Comparison of ENCODE assay signal across 8 mouse cellular contexts in genomic region chr4:126105131-126105783, GRCm38 (mm10). TPM values are rescaled to one million over a fixed set of nuclear protein-coding genes. Genes with fewer than 3 reads are reported as not detected.
DNase-seq lines count a peak whose midpoint lies in the region; ATAC-seq and TF ChIP-seq lines count a peak whose summit lies in the region.

No protein-coding gene starts in this region.

- H3K4me2 ChIP-seq in intestine, postnatal 0 days (replicated peaks; ENCODE audit: low read depth), result peak overlapping the region; percentile 71
- peak overlapping the region; percentile 92 for H3K4me2 ChIP-seq in neural tube, embryonic 14.5 days (ENCODE audit: low read depth, low read length)

- TF ChIP-seq CTCF in layer of hippocampus, adult 2 months (conservative IDR thresholded peaks at IDR 0.05), result no peak
- TF ChIP-seq CTCF in intestine, postnatal 0 days (IDR thresholded peaks at IDR 0.05; ENCODE audit: low read depth), result no peak

- no peak for ATAC-seq in intestine, postnatal 0 days
- no peak for ATAC-seq in neural tube, embryonic 14.5 days (ENCODE audit: low read depth)
- ATAC-seq in CD4-positive, CD25-positive, alpha-beta regulatory T cell, adult 4 months, result no peak

- H3K9ac ChIP-seq in intestine, postnatal 0 days (ENCODE audit: low read depth, low read length), result no peak overlapping the region
- no peak overlapping the region for H3K9ac ChIP-seq in neural tube, embryonic 14.5 days (replicated peaks; ENCODE audit: low read depth, low read length)

- H3K27me3 ChIP-seq in forebrain, embryonic 10.5 days (ENCODE audit: poor library complexity, severe bottlenecking), result no peaks in the 10 kb centered on the region
- no peaks in the 10 kb centered on the region for H3K27me3 ChIP-seq in intestine, postnatal 0 days (replicated peaks; ENCODE audit: control insufficient read depth, insufficient read depth, low read length)
- no peaks in the 10 kb centered on the region for H3K27me3 ChIP-seq in neural tube, embryonic 14.5 days (ENCODE audit: control insufficient read depth, insufficient read depth, low read length)

- WGBS in forebrain, embryonic 10.5 days, result 62% methylated on average over 7 of the region's 7 CpGs
- 64% methylated on average over 7 of the region's 7 CpGs for WGBS in intestine, postnatal 0 days
- WGBS in neural tube, embryonic 14.5 days, result 52% methylated on average over 7 of the region's 7 CpGs

- peak overlapping the region; percentile 97 for H3K27ac ChIP-seq in layer of hippocampus, adult 2 months
- no peak overlapping the region for H3K27ac ChIP-seq in forebrain, embryonic 10.5 days
- H3K27ac ChIP-seq in intestine, postnatal 0 days (ENCODE audit: low read depth, low read length), result no peak overlapping the region; the same call in 1 of the 2 replicates
- H3K27ac ChIP-seq in neural tube, embryonic 14.5 days (ENCODE audit: low read depth, low read length), result no peak overlapping the region

- peaks cover 5% of the 10 kb centered on the region for H3K36me3 ChIP-seq in forebrain, embryonic 10.5 days (replicated peaks)
- H3K36me3 ChIP-seq in intestine, postnatal 0 days (ENCODE audit: control insufficient read depth, insufficient read depth), result no peaks in the 10 kb centered on the region
- no peaks in the 10 kb centered on the region for H3K36me3 ChIP-seq in neural tube, embryonic 14.5 days (ENCODE audit: control insufficient read depth, insufficient read depth, low read length)

- peak overlapping the region; percentile 82 for H3K4me3 ChIP-seq in layer of hippocampus, adult 2 months
- H3K4me3 ChIP-seq in forebrain, embryonic 10.5 days, result peak overlapping the region; percentile 90
- H3K4me3 ChIP-seq in intestine, postnatal 0 days (ENCODE audit: low read depth, low read length), result peak overlapping the region; percentile 98
- H3K4me3 ChIP-seq in neural tube, embryonic 14.5 days (ENCODE audit: low read depth, low read length), result peak overlapping the region; percentile 91; the same call in 1 of the 2 replicates

- no peak for DNase-seq in layer of hippocampus, adult 2 months (ENCODE audit: low spot score in 2 of 2)
- no peak for DNase-seq in layer of hippocampus, postnatal 36 days
- DNase-seq in forebrain, embryonic 10.5 days (ENCODE audit: extremely low spot score, low spot score), result no peak
- no peak for DNase-seq in right cerebral cortex, adult 18-20 months
- DNase-seq in ovary, postnatal 10 days (ENCODE audit: low spot score), result no peak

- peaks cover 68% of the 10 kb centered on the region for H3K4me1 ChIP-seq in forebrain, embryonic 10.5 days
- H3K4me1 ChIP-seq in intestine, postnatal 0 days (replicated peaks; ENCODE audit: control insufficient read depth, insufficient read depth, low read length), result peaks cover 15% of the 10 kb centered on the region
- peaks cover 44% of the 10 kb centered on the region for H3K4me1 ChIP-seq in neural tube, embryonic 14.5 days (ENCODE audit: control insufficient read depth, insufficient read depth, low read length)

- no peaks in the 10 kb centered on the region for H3K9me3 ChIP-seq in forebrain, embryonic 10.5 days
- H3K9me3 ChIP-seq in intestine, postnatal 0 days (ENCODE audit: control insufficient read depth), result no peaks in the 10 kb centered on the region
- H3K9me3 ChIP-seq in neural tube, embryonic 14.5 days (ENCODE audit: control insufficient read depth, low read length), result no peaks in the 10 kb centered on the region

RNA-seq across cellular contexts. Expression of gene Stk40, which starts 1.5 kb away (rescaled TPM):
- total RNA-seq in layer of hippocampus, adult 2 months (2021), result 10 to 100 TPM; 24.8 to 26.6 TPM
- total RNA-seq in layer of hippocampus, postnatal 36 days (2021), result 10 to 100 TPM; 28.5 to 29.0 TPM
- 43.7 and 45.5 TPM in 2 replicates for polyA plus RNA-seq in forebrain, embryonic 10.5 days (2016; fragmentation: Nextera tagmentation; extraction: Ambion mirVana)
- polyA plus RNA-seq in intestine, postnatal 0 days (2015; fragmentation: Nextera tagmentation; extraction: Ambion mirVana), result 14.5 and 14.6 TPM in 2 replicates
- 15.2 and 21.8 TPM in 2 replicates for polyA plus RNA-seq in neural tube, embryonic 14.5 days (2014; fragmentation: Nextera tagmentation; extraction: Ambion mirVana)
- polyA plus RNA-seq in CD4-positive, CD25-positive, alpha-beta regulatory T cell, adult 4 months (2017; shearing (Covaris generic)), result 10 to 100 TPM; 11.4 to 23.2 TPM

RNA-seq across cellular contexts. Expression of gene Lsm10, which starts 8.8 kb away (rescaled TPM):
- total RNA-seq in layer of hippocampus, adult 2 months (2021), result 10 to 100 TPM; 13.4 to 13.8 TPM
- 10 to 100 TPM; 16.5 to 18.1 TPM for total RNA-seq in layer of hippocampus, postnatal 36 days (2021)
- 53.7 and 55.1 TPM in 2 replicates for polyA plus RNA-seq in forebrain, embryonic 10.5 days (2016; fragmentation: Nextera tagmentation; extraction: Ambion mirVana)
- polyA plus RNA-seq in intestine, postnatal 0 days (2015; fragmentation: Nextera tagmentation; extraction: Ambion mirVana), result 49.0 and 50.4 TPM in 2 replicates
- polyA plus RNA-seq in neural tube, embryonic 14.5 days (2014; fragmentation: Nextera tagmentation; extraction: Ambion mirVana), result 46.4 and 48.3 TPM in 2 replicates
- polyA plus RNA-seq in CD4-positive, CD25-positive, alpha-beta regulatory T cell, adult 4 months (2017; shearing (Covaris generic)), result 10 to 100 TPM; 68.6 to 76.0 TPM

RNA-seq across cellular contexts. Expression of gene Eva1b, which starts 42.3 kb away (rescaled TPM):
- 1 to 10 TPM; 3.3 to 3.6 TPM for total RNA-seq in layer of hippocampus, adult 2 months (2021)
- 1 to 10 TPM; 1.6 to 2.1 TPM for total RNA-seq in layer of hippocampus, postnatal 36 days (2021)
- polyA plus RNA-seq in forebrain, embryonic 10.5 days (2016; fragmentation: Nextera tagmentation; extraction: Ambion mirVana), result 19.1 and 20.7 TPM in 2 replicates
- polyA plus RNA-seq in intestine, postnatal 0 days (2015; fragmentation: Nextera tagmentation; extraction: Ambion mirVana), result 28.9 and 29.0 TPM in 2 replicates
- 5.4 and 14.6 TPM in 2 replicates for polyA plus RNA-seq in neural tube, embryonic 14.5 days (2014; fragmentation: Nextera tagmentation; extraction: Ambion mirVana)
- polyA plus RNA-seq in CD4-positive, CD25-positive, alpha-beta regulatory T cell, adult 4 months (2017; shearing (Covaris generic)), result 10 to 100 TPM; 10.5 to 12.7 TPM

RNA-seq across cellular contexts. Expression of gene Oscp1, which starts 46.9 kb away (rescaled TPM):
- total RNA-seq in layer of hippocampus, adult 2 months (2021), result 10 to 100 TPM; 41.1 to 44.5 TPM
- 10 to 100 TPM; 42.1 to 48.0 TPM for total RNA-seq in layer of hippocampus, postnatal 36 days (2021)
- polyA plus RNA-seq in forebrain, embryonic 10.5 days (2016; fragmentation: Nextera tagmentation; extraction: Ambion mirVana), result 31.1 and 34.4 TPM in 2 replicates
- 2.7 and 3.5 TPM in 2 replicates for polyA plus RNA-seq in intestine, postnatal 0 days (2015; fragmentation: Nextera tagmentation; extraction: Ambion mirVana)
- polyA plus RNA-seq in neural tube, embryonic 14.5 days (2014; fragmentation: Nextera tagmentation; extraction: Ambion mirVana), result 30.2 and 40.2 TPM in 2 replicates
- under 1 TPM in 1 of 2 experiments, not detected in 1; 0.70 TPM for polyA plus RNA-seq in CD4-positive, CD25-positive, alpha-beta regulatory T cell, adult 4 months (2017; shearing (Covaris generic))

RNA-seq across cellular contexts. Expression of gene Sh3d21, which starts 58.0 kb away (rescaled TPM):
- under 1 TPM; 0.59 to 0.81 TPM for total RNA-seq in layer of hippocampus, adult 2 months (2021)
- total RNA-seq in layer of hippocampus, postnatal 36 days (2021), result under 1 TPM; 0.80 to 0.86 TPM
- 1.5 and 1.6 TPM in 2 replicates for polyA plus RNA-seq in forebrain, embryonic 10.5 days (2016; fragmentation: Nextera tagmentation; extraction: Ambion mirVana)
- polyA plus RNA-seq in intestine, postnatal 0 days (2015; fragmentation: Nextera tagmentation; extraction: Ambion mirVana), result 10.0 and 12.3 TPM in 2 replicates
- polyA plus RNA-seq in neural tube, embryonic 14.5 days (2014; fragmentation: Nextera tagmentation; extraction: Ambion mirVana), result 0.67 and 1.5 TPM in 2 replicates
- 1 to 10 TPM in 1 of 2 experiments, under 1 TPM in 1; 0.56 to 1.2 TPM for polyA plus RNA-seq in CD4-positive, CD25-positive, alpha-beta regulatory T cell, adult 4 months (2017; shearing (Covaris generic))
